Mouse (Mus musculus) heart, embryonic 10.5 days (tissue): ENCODE results near the gene Mlh1. TPM values are rescaled to one million over a fixed set of nuclear protein-coding genes. Genes with fewer than 3 reads are reported as not detected.

Experiments
- polyA plus RNA-seq: library from polyadenylated mRNA; unstranded; fragments of >200 nt; fragmentation: Nextera tagmentation; extraction: Ambion mirVana; gene quantifications from 2 replicates; pipeline ENCODE4 v1.2.1, GENCODE M21; 2016

The Mlh1 gene
- polyA plus RNA-seq, 1 experiment from 2014 or later = 51.7 TPM

Other genes with a start within 250 kb of the Mlh1 start
- gene Ccrl2, start 214.3 kb downstream of the Mlh1 start, polyA plus RNA-seq = 2.6 and 3.0 TPM in 2 replicates
- 50.9 and 51.3 TPM in 2 replicates for gene Lrrfip2, start 154.2 kb downstream of the Mlh1 start, polyA plus RNA-seq
- 24.7 and 28.4 TPM in 2 replicates for gene Epm2aip1, start 138 bp upstream of the Mlh1 start, polyA plus RNA-seq
- gene Trank1, start 39.9 kb upstream of the Mlh1 start, polyA plus RNA-seq = 0.08 and 0.21 TPM in 2 replicates
- gene Dclk3, start 167.3 kb upstream of the Mlh1 start, polyA plus RNA-seq = 1.6 and 2.5 TPM in 2 replicates